Mouse (Mus musculus) cerebellum, postnatal 36 days (tissue): Measurements from ENCODE around the gene Zfp985.
"Not testable (repeated sequence)": the region's sequence is repeated elsewhere in the genome, so short reads cannot be mapped to it uniquely, and the experiment has no call there.

Experiments
- DNase-seq, 2 experiments: peaks; one replicate each; pipeline ENCODE4 v3.0.0; 2021 to 2022; ENCODE audit warnings: mixed read lengths in 2 of 2

The Zfp985 gene

DNA sequence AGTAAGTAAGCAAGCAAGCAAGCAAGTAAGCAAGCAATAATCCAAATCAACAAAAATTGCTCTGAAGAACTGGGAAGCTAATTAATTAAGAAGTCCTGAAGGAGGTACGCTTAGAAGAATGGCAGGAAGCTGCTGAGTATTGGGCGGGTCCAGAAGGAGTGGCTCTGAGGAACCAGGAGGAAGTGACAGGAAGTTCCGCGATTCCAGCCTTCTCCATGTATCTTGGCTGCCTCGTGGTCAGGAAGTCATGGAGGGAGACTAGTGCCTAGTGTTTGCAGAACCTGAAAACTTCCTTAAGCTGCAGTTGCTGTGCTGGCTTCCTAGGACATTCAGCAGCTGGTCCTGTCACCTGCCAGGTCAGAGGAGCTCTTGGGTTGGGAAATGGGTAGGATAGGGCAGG lies at the start of gene Zfp985:
Zfp985 (plus strand) TSS at position 207 of the 400 bp plus-strand sequence.
- DNase-seq, result not testable (repeated sequence)

DNA sequence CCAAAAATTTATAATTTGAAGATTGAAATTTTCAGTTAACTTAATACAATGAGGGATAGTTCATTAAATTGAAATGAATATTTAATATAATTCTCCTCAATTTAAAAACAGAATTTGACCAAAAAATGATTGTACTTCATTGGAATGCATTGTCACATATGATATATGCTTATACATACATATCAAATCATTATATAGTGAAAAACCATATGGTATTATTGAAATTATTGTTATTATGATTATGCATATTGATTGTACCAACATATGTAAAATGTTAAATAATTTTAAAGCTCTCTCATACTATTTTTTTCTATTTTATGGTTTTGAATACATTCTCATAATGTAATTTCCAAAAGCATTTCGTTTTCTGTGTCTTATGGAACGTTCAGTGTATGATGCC lies 43.9 kb upstream of the Zfp985 start:
- no peak for DNase-seq

DNA sequence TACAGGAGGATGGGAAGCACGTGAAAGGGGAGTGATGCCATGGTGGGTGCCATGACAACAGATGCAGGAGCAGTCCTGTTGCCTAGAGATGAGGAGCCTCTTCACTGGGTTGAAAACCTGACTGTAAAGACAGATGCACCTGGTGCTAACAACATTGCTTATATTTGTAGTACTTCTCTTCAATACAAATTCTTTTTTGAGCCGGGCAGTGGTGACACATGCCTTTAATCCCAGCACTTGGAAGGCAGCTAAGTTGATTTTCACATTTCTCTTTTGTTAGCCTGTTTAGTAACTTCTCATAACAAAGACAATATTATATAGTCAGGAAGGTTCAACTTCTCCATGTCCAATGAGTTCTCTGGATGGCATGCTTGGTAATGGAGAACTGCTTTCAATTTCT lies 34.1 kb upstream of the Zfp985 start:
- no peak for DNase-seq

DNA sequence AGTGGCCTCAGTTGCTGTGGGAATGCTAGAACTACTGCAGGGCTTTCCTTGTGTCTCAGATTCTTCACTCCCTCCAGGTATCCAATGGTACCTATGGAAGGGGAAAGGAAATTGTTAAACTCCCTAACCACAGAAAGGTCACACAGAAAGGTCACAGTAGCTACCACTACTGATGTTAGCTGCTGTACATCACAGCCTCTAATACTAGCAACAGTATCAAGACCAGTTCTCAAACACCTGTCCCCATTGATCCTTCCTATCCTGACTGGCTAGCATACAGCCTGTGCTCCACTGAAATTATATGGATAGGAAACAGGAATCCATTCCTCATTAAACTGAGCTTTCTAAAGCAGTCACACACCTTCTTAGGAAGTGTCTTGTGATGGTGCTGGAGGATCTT lies 33.0 kb upstream of the Zfp985 start:
- DNase-seq, result no peak

DNA sequence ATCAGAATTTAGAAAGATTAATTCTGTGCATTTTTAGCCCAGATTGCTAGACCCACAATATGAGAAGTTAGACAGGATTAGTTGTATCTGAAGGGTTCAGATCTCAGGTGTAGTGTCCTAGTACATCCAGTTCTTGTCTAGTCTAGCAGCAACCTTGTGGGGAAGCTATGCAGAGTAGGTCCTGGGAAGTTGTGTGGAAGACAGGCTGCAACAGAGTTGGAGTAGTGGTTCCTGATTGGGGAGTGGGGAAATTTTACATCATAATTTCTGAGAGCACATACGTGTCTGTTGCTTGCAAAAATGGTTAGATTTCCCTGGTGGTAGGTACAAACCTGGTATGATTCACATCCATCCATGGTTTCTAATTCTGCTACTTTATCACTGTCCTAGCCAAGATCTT lies 28.0 kb upstream of the Zfp985 start:
- DNase-seq, result no peak

DNA sequence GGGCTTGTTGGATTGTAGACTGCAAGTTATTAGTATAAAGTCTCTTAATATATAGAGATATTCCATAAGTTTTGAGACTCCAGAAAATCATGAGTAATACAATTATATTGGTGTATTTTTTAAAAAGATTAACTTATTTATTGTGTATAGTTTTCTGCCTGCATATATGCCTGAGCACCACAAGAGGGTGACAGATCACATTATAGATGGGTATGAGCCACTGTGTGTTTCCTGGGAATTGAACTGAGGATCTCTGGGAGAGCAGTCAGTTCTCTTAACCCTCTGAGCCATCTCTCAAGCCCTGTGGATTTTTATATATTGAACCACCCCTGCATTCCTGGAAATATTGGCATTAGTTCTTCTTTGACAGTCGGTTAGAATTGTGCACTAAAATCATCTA lies 22.7 kb upstream of the Zfp985 start:
- DNase-seq, result no peak

DNA sequence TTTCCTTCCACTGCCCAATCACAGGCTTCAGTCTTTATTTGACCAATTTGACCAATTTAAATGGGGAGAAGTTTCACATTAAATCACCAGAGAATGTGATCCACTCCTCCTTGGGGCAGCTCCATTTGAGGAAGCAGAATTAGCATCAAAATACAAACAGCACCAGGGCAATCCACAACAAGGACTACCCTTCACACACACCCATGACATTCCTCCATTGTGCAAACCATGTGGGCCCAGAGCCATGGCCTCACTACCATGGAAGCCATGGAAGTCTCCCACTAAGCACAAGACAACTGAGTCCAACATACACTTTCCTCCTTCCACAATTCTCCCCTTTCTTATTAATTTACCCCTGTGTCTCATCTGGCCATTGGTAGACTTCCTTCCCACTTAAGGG lies 17.2 kb upstream of the Zfp985 start:
- DNase-seq, result not testable (repeated sequence)

DNA sequence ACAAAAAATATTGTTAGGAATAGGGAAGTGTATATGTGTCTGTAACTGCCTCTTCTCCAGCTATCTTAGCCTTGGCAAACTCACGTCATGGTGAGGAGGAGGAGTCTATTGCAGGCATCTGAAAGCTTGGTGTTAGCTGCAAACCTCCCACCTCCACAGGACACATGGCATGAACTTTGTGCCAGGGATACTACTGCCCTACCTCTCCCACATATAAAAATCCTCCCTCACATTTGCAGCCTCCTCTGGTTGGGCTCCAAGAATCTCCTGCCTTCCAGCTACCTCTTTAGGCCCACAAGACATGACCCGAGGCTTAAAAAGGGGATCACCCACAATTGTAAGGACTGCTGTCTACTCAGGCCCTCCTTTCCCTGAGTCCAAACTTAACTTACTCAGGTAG lies 15.4 kb upstream of the Zfp985 start:
- DNase-seq, result no peak

DNA sequence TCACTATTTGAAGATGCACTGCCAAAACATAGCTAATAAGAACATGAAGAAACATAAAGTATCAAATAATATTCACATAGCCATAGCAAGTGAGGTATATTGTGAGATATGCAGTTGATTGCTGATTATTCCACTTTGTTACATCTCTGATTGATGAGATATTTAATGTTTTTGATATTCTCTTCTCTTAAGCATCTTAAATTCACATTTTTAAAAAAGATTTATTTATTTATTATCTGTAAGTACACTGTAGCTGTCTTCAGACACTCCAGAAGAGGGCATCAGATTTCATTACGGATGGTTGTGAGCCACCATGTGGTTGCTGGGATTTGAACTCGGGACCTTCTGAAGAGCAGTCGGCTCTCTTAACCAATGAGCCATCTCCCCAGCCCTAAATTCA lies 13.2 kb upstream of the Zfp985 start, which contains the start of gene Gm16503:
Gm16503 (plus strand) TSS at position 301 of the 400 bp plus-strand sequence.
- not testable (repeated sequence) for DNase-seq

DNA sequence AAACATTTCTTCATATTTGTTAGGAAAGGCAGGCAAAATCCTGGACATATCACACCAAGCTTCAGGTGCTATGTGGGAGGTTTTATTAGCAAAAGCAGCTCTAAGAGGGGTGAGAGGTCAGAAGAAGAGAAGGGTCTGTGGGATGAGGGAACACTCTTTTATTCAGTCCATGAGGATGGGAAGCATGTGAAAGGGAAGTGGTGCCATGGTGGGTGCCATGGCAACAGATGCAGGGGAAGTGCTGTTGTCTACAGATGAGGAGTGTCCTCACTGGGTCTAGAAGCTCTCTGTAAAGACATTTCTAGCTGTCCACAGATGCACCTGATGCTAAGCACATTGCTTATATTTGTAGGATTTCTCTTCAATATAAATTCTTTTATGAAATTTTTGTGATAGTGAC lies 12.0 kb upstream of the Zfp985 start:
- no peak for DNase-seq

DNA sequence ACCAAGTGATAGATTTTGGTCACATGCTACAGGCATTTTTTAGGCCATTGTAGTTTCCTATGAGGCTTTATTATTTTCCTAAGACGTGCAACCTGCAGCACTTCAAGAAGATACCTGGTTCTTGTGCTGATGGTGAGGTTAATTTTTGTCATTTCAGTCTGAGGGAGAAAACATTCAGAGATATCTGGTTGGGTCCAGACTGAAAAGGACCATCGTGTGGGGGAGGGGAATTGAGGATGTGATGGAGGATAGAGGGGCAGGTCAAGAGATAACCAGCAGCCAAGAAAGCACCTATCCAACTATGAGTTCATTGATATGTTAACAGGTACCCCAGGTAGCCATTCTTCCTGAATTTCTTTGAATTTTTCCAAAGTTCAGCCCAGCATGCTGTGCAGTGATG lies 1.3 kb downstream of the Zfp985 start:
- DNase-seq, result not testable (repeated sequence)

DNA sequence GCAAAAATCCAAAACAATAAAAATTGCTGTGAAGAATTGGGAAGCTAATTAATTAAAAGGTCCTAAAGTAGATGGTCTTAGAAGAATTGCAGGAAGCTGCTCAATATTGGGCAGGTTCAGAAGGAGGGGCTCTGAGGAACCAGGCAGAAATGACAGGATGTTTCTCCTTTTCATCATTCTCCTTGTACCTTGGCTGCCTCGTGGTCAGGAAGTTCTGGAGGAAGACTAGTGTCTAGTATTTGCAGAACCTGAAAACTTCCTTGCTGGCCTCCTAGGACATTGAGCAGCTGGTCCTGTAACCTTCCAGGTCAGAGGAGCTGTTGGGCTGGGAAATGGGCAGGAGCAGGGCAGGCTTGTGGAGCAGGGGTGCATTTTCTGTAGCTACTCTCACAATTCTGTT lies 3.8 kb downstream of the Zfp985 start:
- DNase-seq, result not testable (repeated sequence)

DNA sequence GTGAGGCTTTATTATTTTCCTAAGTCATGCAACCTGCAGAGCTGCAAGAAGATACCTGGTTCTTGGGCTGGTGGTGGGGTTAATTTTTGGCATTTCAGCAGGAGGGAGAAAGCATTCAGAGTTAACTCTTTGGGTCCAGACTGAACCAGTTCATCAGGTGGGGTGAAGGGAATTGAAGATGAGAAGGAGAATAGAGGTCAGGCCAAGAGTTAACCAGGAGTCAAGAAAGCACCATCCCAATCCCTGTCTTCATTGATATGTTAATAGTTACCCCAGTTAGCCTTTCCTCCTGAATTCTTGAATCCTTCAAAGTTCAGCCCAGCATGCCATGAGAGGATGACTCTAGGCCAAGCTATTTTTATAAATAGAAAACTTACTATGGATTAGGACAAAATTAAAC lies 4.9 kb downstream of the Zfp985 start:
- DNase-seq, result not testable (repeated sequence)

DNA sequence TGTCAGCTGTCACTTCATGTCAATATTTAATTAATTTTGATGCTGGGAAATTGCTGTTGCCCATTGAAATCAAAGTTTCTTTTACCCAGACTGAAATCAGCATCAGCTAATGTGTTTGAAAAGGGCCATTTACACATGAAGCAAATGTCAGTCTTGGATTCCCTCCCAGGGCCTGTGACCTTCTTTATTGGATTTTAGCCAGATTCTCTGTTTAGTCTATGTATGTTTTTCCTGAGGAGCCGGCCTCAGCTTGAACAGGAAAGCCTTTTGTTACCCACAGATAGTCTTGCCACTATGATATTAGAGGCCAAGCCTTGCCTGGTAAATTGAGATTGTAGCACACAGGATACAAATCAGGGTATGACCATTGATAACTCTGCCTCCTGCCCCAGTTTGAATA lies 6.0 kb downstream of the Zfp985 start:
- DNase-seq, result not testable (repeated sequence)

DNA sequence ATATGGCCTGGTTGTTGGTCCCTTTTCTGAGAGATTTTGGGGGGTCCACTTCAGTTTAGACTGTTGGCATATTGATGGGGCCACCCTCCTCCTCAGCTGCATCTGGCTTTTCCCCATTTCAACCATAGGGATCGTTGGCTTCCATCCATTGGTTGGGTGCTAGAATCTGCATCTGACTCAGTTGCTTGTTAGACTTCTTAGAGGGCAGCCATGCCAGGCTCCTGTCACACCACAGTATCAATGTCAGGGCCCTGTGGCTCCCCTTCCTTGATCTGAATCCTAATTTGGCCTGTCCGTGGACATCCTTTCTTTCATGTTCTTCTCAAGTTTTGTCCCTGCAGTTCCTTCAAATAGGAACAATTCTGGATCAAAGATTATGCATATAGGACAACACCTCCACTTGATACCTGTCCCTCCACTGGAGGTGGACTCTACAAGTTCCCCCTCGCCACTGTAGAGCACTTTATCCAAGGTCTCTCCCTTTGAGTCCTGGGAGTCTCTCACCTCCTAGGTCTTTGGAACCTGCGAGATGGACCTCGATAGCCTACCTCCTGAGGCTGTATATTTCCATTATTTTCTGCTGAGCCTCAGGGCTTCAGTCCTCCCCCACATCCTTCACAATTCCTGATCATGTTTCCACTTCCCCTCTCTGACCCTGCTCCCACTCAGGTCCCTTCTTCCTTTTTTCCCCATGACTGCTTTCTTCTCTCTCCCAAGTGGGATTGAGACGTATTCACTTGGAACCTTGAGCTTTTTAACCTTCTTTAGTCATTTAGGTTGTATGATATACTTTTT lies 12.5 kb downstream of the Zfp985 start:
- no peak for DNase-seq

DNA sequence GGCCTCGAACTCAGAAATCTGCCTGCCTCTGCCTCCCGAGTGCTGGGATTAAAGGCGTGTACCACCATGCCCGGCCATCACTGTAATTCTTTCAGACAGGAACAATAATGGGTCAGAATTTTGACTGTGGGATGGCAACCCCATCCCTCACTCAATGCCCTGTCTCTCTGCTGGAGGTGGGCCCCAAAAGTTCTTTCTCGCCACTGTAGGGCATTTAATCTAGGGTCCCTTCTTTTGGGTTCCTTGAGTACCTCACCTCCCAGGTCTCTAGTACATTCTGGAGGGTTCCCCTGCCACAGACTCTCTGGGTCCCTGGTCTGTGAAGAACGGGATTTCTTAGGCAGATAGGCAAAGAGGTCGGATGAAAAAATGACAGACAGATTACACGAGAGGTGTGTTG lies 18.1 kb downstream of the Zfp985 start:
- DNase-seq, result not testable (repeated sequence)

DNA sequence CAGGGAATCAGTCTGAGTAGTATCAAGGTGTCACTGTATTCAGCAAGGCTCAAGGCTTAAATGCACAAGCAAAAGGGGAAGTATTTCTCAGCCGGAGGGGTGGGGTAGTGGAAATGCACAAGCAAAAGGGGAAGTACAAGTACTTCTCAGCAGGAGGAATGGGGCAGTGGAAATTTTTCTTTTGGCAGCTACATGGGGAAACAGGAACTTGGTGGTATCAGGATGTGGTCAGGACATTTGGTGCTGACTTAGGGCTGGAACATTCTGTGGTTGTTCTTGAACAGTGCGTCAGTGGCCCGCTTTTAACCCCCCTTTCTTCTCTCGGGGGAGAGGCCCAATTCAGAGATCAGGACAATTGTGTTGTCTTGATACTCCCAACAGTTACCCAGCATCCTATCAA lies 26.3 kb downstream of the Zfp985 start:
- DNase-seq, result not testable (repeated sequence)

DNA sequence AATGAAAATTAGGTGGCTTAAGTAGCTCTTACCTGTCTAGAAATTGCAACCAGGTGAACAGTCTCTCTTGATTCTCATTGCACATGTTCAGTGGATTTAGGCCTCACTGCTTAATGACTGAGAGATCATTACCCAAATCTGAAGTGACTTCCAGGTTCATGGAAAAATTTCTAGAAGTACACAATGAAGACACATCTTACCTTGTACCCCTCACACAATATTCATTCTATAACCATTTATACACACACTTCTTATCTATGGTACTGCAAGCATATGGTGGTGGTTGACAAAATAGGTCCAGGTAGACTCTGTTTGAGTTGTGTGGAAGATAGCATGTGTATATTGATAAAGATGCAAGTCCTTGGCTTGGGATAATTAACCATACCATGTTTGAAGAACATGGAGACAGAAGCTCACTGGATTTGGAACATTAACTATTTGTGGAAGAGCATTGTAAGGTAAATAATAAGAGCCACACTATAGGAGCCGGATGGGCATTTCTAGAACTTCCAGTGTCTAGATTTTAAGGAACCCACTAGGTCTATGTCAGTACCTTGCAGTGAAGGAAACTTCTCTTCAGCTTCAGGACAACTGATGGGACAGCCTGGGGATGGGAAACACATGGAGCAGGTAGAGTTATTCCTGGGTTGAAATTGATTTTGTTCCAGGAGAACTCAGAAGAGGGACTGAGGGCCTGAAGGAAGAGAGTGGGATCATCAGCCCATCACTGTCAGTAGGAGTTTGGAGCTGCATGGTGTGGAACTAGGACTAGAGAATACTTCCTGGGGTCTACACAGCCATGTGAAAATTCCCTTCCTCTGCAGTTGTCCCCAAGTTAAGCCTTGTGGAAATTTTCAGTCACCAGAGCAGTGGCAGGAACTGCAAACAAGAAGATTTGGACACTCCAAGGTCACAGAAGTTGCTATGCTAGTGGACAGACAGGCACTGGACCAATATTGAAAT lies 33.7 kb downstream of the Zfp985 start:
- DNase-seq, result no peak

DNA sequence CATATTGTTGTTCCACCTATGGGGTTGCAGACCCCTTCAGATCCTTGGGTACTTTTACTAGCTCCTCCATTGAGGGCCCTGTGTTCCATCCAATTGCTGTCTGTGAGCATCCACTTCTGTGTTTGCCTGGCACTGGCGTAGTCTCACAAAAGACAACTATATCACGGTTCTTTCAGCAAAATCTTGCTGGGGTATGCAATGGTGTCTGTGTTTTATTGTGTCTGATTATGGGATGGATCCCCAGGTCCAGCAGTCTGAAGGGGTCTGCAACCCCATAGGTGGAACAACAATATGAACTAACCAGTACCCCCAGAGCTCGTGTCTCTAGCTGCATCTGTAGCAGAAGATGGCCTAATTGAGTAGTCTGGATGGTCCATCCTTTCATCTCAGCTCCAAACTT lies 41.6 kb downstream of the Zfp985 start:
- not testable (repeated sequence) for DNase-seq

DNA sequence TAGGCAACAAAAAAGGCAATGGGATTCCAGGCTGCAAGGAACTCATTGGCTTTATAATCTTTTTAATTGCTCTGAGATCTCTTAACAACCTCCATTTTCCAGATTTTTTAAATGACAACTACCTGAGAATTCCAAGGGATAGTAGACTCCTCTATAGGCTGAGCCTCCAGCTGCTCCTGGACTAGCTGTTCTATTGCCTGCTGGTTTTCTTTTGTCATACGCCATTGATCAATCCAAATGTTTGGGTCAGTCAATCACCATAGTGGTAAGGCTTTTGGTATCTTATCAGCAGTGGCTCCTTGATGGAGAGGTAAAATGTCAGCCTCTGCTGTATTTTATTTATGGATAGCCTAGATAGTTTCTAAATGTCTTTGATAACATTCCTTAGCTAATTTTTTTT lies 44.6 kb downstream of the Zfp985 start:
- DNase-seq, result no peak

DNA sequence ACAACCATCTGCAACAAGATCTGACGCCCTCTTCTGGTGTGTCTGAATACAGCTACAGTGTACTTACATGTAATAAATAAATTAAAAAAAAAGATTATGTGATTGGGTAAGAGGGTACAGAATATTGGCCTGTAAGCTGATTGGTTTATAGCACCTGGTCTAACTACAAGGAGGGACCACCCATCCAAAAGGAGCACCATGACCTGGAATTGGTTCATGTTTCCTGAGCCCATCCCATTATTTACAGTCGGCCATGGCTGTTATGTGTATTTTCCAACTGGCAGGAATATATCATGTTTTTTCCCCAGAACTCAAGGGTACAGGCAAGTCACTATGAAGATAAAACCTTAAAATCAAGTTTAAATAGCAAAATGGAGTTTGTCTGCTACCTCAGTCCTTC lies 45.8 kb downstream of the Zfp985 start:
- no peak for DNase-seq

DNA sequence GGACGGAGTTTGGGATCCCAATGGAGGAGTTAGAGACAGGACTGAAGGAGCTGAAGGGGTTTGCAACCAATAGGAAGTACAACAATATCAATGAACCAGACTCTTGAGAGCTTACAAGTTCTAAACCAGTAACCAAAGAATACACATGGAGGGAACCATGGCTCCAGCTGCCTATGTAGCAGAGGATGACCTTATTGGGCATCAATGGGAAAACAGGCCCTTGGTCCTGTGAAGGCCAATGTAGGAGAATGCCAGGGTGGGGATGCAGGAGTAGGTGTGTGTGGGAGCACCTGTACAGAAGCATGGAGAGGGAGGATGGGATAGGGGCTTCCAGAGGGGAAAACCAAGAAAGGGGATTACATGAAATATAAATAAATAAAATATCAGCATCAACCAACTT lies 48.8 kb downstream of the Zfp985 start:
- DNase-seq, result no peak

DNA sequence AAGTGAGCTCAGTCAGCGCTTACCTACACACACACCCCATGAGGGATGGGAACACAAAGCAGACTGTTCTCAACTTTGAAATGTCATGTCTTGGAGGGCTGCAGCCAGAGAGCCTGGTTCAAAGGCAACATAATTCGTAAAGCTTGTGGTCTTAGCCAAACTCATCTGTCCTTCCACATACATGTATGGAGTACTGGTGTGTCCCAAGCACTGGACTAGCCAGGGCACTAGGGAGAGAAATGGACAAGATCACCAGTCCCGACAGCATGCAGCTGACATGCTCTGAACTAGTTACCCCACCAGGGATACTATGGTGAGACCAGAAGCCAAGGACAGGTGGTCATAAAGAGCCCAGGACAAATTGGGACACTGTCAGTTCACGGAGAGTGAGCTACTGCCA lies 50.7 kb downstream of the Zfp985 start:
- no peak for DNase-seq

DNA sequence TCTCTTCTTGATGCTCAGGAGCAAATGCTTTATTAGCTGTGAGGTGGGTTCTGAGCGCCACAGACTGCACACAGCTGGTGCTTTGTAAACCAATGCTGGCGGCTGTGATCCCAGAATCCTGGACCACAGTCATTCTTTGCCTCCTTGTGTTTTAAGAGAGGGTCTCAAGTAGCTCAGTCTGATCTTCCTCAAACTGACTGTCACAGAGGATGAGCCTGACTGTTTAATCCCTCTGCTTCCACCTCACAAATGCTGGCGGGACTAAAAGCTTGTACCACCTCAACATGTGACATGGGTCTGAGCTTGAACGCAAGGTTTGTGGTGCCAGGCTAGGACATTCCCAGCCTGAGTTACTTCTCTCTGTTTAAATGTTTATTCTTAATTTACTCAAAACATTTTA lies 52.4 kb downstream of the Zfp985 start:
- no peak for DNase-seq
